Mouse (Mus musculus) T-helper 17 cell (primary cell): Measurements from ENCODE around the gene Higd1b.

Experiments
- in situ Hi-C, 2 experiments: fragments of 300-600 bp; cut with MboI, MseI; formaldehyde crosslinking; loops; 1 replicate in 1 of 2; 2 replicates in 1 of 2; pipeline ENCODE4 v1.15.1; 2025; ENCODE audit warnings: high pct_unique_total_duplicates in 2 of 2

The Higd1b gene

DNA sequence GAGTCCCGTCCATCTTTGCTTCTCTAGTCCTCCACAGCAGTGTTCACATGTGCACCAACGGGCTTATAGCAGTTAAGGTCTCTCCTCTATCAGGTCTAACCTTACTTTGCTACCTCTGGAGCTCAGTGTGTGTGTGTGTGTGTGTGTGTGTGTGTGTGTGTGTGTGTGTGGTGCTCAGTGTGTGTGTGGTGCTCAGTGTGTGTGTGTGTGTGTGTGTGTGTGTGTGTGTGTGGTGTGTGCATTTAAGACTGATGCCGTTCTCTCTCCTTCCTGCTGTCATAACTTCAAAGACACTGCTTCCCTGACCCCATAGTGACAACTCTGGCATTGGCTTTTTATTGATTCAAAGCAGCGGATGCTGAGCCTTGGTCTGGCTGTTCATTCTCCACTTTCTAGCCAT lies at the start of gene Higd1b:
Gene Higd1b (plus strand): TSS at position 301 of the 400 bp plus-strand sequence.
- in situ Hi-C loops = loop anchor here in 1 of 2 experiments (5.0 kb wide), 1 partner anchor 53 kb away; no protein-coding TSS in a partner anchor

GRCm38 (mm10) chr11:102787688-102788177 lies 47.9 kb upstream of the Higd1b start:
- in situ Hi-C loops = no loop called here

DNA sequence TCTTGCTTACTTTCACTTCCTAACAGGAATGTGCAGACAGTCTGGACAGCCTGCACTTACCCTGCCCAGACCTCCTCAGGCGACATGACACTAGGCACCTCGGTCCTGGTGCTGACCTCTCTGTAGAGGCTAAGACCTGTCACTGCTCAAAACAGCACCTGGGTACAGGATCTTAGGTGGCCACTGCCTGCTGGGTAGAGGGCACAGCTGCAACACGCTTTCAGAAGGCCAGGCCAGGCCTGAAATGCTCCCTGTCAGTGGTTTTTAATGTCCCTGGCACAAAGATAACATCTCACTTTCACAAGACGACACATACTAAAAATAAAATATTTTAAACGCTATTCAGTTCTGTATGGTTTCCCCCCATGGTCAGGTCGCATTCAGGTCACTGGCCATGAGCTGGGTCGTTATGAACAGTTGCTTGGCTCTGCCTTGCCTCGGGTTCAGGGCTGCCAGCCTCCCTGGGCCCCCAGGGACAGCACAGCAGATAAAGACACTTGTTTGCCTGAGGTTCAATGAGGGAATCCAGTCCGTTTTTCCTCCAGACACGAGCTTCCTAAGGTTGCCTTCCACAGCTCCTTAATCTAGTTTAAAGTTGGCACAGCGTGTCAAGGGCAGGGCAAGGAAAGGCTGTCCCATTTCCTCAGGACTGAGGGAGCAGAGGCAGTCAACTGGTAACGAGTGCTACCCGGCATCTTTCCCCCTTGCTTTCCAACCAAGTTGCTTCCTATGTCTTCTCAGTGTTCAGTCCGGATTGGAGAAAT lies 43.8 kb upstream of the Higd1b start:
- in situ Hi-C loops = loop anchor here in 1 of 2 experiments (5.0 kb wide), 1 partner anchor 50 kb away; no protein-coding TSS in a partner anchor

- in situ Hi-C loops = loop anchor here in 1 of 2 experiments (5.0 kb wide), 1 partner anchor 52 kb away; no protein-coding TSS in a partner anchor
Observed at GRCm38 (mm10) chr11:102794157-102794556, 41.5 kb upstream of the Higd1b start.

- in situ Hi-C loops = no loop called here
Observed at GRCm38 (mm10) chr11:102803453-102803852, 32.2 kb upstream of the Higd1b start.

DNA sequence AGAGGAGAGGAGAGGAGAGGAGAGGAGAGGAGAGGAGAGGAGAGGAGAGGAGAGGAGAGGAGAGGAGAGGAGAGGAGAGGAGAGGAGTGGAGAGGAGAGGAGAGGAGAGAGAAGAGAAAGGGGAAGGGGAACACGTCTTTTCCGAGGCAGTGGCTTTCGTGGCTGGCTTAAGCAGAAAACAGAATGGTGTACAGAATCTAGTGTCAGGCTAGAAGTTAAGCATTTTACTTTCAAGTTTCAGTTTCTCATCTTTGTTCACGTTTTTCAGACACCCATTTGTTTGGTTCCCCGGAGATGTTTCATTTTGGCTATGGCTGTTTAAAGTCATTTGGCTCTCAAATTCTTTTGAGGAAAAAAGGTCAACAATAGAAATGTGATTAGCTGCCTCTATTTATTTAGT lies 27.4 kb upstream of the Higd1b start:
- in situ Hi-C loops = no loop called here

DNA sequence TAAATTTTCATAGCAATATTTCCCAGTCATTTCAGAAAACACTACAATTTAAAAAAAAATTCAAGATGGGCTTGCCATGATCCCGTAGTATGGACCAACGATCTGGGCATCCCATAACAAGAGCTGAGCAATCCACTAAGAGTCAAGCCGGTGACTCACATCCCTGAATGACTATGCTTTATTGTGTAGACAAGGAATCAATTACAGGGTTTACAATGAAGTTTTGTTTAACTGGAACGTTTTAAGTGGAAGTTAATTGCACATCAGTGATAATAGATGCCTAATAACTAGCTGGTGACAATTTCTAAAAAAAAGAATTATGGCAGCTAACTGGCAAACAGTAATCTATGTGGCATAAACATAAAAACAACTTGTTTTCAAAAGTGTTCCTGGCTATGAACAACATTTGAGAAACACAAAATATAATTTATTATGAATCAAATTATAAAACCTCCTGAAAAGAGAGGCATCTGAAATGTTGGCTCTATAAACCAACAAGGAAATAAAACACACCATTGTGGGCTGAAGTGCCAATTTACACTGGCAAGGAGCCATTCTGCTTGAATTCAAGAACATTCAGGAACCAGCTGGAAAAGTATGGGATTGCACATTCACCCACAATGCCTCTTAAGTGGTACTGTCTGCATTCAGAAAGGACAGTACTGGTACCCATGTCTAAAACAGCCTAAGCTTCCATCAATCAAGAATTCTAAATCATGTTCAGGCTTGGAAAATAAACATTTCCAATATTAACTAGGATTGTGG lies 24.7 kb upstream of the Higd1b start:
- in situ Hi-C loops = no loop called here

DNA sequence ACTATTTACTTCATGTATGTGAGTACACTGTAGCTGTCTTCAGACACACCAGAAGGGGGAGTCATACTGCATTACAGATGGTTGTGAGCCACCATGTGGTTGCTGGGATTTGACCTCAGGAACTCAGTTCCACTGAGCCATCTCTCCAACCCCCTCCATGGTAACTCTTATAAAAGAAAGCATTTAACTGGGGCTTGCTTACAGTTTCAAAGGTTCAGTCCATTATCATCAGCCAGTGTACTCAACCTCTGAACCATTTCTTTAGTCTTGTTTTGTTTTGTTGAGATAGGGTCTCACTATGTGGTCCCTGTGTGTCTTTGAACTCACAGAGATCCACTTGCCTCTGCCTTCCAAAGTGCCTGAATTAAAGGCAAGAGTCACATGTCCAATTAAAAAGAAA lies 20.8 kb upstream of the Higd1b start:
- in situ Hi-C loops = no loop called here

DNA sequence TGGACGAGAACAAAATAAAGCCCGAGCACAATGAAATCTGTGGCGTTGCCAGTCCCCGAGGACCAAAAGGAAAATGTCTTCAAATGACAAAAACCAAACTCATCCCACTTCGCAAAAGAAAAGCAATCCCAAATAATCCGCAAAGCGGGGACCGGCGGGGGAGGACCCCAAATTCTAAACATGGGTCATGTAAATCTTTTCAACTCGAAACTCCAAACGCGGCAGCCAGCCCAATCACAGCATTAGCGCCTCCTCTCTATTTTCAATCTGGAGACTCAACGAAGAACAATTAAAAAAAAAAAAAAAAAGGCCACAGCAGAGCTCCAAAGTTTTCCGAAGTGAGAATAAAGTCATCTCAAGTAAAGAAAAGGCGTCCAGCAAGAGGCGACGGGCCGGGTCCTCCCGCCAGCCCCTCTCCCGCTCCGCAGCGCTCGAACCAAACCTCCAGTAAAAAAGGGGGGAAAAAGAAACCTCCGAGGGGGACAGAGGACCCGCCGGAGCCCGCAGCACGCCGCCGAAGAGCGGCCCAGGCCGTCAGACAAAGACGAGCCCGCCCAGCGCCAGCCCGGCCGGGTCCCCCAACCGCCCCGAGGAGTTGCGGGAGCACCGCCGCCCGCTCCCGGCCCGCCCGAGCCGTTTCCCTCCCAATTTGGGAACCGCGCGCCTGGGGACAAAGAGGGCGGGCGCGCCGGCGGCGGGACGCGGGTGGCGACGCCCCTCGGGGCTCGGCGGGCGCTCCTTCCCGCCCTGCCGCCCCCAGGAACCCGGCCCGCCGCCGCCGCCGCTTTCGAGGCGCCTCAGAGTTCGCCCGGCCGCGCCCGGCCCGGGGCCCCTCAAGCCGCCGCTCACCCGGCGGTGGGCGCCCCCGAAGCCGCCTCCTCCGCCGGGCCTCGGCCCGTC lies 17.3 kb upstream of the Higd1b start:
- in situ Hi-C loops = no loop called here

DNA sequence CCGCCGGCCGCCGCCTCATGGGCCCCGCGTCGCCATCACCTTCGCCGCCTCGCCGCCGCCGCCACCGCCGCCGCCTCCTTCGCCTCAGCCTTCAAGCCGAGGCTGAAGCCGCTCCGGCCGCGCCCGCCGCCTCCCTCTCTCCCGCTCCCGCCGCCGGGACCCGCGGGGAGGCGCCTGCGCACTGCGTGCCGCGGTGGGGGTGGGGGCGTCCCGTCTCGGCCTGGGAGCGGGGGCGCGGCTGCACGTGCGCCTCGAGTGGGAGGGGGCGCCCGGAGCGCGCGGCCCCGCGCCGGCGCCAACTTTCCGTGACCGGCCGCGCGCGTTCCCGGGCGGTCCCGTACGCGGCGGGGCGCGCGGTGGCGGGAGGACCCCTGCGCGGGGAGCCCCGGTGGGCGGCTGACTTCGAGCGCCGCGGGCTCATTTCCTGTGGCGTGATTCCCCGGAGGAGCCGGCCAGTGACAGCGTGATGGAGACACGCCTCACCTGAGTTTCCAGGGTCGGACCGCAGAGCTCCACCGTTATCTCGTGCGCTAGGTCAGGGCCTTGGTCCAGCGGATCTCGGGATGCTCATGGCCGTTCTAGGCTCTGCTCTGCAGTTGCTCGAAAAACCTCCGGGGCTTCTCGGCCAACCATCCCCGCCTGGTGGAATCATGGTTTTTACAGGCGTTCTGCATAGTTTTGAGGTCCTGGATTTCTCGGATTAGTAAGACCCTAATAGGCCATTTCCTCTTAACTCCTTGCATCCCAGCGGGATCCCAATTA lies 16.4 kb upstream of the Higd1b start, which contains the start of gene Gjc1:
Gene Gjc1 (minus strand): TSS at position 680 of the 762 bp plus-strand sequence.
- in situ Hi-C loops = no loop called here

GRCm38 (mm10) chr11:102819783-102820385 lies 15.8 kb upstream of the Higd1b start:
- in situ Hi-C loops = no loop called here

- in situ Hi-C loops = no loop called here
Observed at GRCm38 (mm10) chr11:102820432-102820831, 15.2 kb upstream of the Higd1b start.

DNA sequence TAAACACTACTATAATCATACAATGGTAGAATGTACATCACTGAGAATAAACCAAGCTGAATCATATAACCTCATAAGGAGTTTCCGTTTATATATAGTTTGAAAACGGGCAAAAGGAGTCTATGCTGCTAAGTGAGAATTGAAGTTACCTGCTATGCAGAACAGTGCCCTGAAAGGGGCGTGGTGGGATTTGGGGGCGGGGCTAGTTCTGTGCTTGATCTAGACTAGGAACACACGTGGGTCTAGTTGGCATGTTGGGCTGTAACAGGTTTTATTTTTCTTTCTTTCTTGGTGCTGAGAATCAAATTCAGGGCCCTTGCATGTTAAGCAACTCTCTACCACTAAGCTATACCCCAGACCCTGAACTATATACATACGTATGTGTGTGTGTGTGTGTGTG lies 14.4 kb upstream of the Higd1b start:
- in situ Hi-C loops = no loop called here

- in situ Hi-C loops = no loop called here
Observed at GRCm38 (mm10) chr11:102826476-102826875, 9.2 kb upstream of the Higd1b start.

- in situ Hi-C loops = no loop called here
Observed at GRCm38 (mm10) chr11:102827097-102827496, 8.6 kb upstream of the Higd1b start.

DNA sequence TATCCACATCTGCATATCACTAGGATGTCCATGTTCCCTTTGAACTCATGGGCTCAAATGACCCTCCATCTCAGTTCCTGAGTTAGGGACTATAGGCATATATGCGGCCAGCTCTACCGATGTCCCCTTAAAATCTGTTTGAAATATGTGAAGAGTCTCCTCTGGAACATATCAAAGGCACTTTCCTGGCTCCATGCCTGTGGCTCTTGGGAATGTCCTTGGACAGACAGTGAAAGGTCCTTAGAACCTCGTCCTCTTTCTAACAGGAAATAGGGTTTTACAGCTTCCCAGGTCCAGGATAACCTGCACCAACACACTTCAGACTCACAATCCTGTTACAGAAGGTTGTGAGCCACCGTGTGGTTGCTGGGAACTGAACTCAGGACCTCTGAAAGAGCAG lies 5.4 kb upstream of the Higd1b start:
- in situ Hi-C loops = no loop called here

DNA sequence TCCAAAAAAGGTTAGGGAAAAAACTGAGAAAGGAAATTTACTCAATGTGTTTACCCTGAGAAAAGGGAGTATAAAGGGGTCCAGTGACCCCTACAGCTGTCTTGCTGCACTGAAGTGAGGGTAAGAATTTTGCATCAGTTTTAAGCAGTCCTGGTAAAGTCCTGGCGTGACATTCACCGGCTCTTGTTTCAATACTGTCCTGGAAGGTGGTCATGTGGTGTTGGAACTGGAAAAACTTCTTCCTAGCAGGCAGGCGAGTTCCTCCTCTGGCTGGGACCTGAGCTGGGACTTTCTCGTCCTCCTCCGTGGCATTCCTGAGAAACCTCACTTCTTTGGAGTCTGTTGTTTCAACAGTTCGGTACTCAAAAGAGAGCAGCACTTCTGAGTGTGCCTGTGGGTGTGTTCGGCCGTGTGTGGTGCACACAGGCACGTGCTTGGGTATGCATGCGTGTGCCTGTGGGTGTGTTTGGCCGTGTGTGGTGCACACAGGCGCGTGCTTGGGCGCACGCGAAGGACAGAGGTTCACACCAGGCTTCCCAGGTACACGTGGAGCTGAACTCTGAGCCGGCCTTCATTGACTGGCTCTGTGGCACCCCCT lies 2.9 kb upstream of the Higd1b start:
- in situ Hi-C loops = no loop called here

- in situ Hi-C loops = no loop called here
Observed at GRCm38 (mm10) chr11:102834219-102834618, 1.4 kb upstream of the Higd1b start.

DNA sequence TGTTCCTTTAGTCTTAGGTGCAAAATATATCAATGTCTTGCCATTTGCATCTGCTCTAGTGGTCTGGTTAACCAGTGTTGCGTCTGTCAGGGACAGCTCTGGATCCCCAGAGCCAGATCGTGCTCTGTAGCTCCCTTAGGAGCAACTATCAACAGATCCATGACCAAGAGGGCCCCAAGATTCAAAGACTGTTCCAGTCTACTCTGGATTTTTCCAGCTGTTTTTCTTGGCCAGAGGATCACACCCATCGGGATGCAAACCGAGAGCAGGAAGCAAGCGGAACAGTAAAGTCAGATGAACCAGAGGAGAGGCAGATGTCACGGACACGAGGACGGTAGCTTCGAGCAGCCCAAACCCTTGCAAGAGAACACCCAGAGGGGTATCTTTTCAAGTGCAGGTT lies 497 bp downstream of the Higd1b start:
- in situ Hi-C loops = loop anchor here in 1 of 2 experiments (5.0 kb wide), 1 partner anchor 54 kb away; no protein-coding TSS in a partner anchor

DNA sequence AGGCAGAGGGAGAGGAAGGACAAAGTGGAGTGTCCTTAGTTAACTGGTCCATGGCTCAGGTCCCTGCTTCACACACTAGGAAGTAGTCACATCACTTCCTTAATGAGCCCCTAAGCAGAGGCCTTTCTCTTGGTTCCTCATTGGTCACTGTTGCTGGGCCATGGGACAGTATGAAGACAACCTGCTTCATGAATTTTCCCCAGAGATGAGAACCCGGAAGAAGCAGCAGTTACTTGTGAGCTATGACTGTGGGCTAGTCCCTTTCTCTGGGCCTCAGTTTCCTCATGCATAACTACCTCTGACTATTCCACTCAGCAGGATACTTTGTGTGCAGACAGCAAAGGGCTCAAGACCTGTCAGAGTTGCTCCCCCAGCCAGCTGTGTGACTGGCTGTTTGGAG lies 1.7 kb downstream of the Higd1b start:
- in situ Hi-C loops = loop anchor here in 1 of 2 experiments (5.0 kb wide), 1 partner anchor 55 kb away; no protein-coding TSS in a partner anchor
